Mouse (Mus musculus): ENCODE data around the gene Gm9918. TPM values are rescaled to one million over a fixed set of nuclear protein-coding genes. Genes with fewer than 3 reads are reported as not detected.
"Not testable (repeated sequence)": the region's sequence is repeated elsewhere in the genome, so short reads cannot be mapped to it uniquely, and the experiment has no call there.

The Gm9918 gene
- 0.07 TPM in 1 of 2 replicates, not detected in the other for polyA plus RNA-seq (2014; fragmentation: Nextera tagmentation; extraction: Ambion mirVana)

- H3K27ac ChIP-seq (ENCODE audit: low read depth, low read length), result no peak within 1 kb of the TSS
- H3K36me3 ChIP-seq (ENCODE audit: control insufficient read depth, insufficient read depth, low read length), result no peaks in the 10 kb centered on the region
- H3K9me3 ChIP-seq (replicated peaks; ENCODE audit: control insufficient read depth, low read length), result no peaks in the 10 kb centered on the region
- peaks cover 19% of the 10 kb centered on the region for H3K27me3 ChIP-seq (ENCODE audit: control insufficient read depth, insufficient read depth, low read length)
- peak within 1 kb of the TSS; percentile 63 for H3K4me2 ChIP-seq
- peak within 1 kb of the TSS; percentile 29 for H3K4me3 ChIP-seq (ENCODE audit: low read depth, low read length)
- H3K9ac ChIP-seq (ENCODE audit: low read depth, low read length), result peak within 1 kb of the TSS; percentile 58; the same call in 1 of the 2 replicates
- H3K4me1 ChIP-seq (ENCODE audit: control insufficient read depth, insufficient read depth, low read length), result peaks cover 9% of the 10 kb centered on the region
- no peak for ATAC-seq (replicated peaks; ENCODE audit: insufficient number of reproducible peaks, low FRiP score, low TSS enrichment)
- 5% methylated on average over 21 of the region's 21 CpGs for WGBS (ENCODE audit: insufficient replicate concordance)
Observed at GRCm38 (mm10) chr15:102270274-102270960, at the start of gene Gm9918. Gene Gm9918, plus strand, starts transcription at chr15:102270563.

DNA sequence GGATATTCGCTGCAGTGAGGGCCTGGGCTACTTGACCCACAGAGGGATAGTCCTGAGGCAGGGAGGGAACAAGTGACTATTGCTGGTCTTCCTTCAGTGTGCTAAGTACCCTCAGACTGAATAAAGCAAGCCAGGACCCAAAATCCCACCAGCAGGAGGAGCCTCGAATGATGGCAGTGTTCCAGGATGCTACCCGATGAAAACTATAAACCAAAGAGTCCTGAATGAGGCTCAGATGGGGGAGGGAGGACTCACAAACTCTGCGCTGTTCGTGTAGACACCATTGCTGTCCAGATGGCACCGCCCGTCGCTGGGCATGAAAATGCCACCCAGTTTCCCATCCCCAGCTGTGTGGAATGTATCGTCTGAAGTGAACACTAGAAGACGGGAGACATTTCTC is 48.0 kb upstream of the Gm9918 start:
- Histone ChIP-seq H3K9ac (ENCODE audit: low read depth, low read length) (no peak overlapping the region), H3K9me3 (replicated peaks; ENCODE audit: control insufficient read depth, low read length) (no peaks in the 10 kb centered on the region), H3K36me3 (ENCODE audit: control insufficient read depth, insufficient read depth, low read length) (no peaks in the 10 kb centered on the region), H3K4me2 (no peak overlapping the region), H3K4me1 (ENCODE audit: control insufficient read depth, insufficient read depth, low read length) (peaks cover 4% of the 10 kb centered on the region; the same call in 1 of the 2 replicates), H3K27ac (ENCODE audit: low read depth, low read length) (no peak overlapping the region), H3K4me3 (ENCODE audit: low read depth, low read length) (no peak overlapping the region), H3K27me3 (ENCODE audit: control insufficient read depth, insufficient read depth, low read length) (peaks cover 24% of the 10 kb centered on the region)
- no peak for ATAC-seq (replicated peaks; ENCODE audit: insufficient number of reproducible peaks, low FRiP score, low TSS enrichment)
- WGBS (ENCODE audit: insufficient replicate concordance), result 62% methylated on average over 10 of the region's 10 CpGs

GRCm38 (mm10) chr15:102224186-102224991 is 46.0 kb upstream of the Gm9918 start:
- peak overlapping the region; percentile 97 for H3K4me2 ChIP-seq
- H3K27ac ChIP-seq (ENCODE audit: low read depth, low read length), result no peak overlapping the region
- peaks cover 24% of the 10 kb centered on the region for H3K27me3 ChIP-seq (ENCODE audit: control insufficient read depth, insufficient read depth, low read length)
- no peaks in the 10 kb centered on the region for H3K9me3 ChIP-seq (replicated peaks; ENCODE audit: control insufficient read depth, low read length)
- peak overlapping the region; percentile 67 for H3K9ac ChIP-seq (ENCODE audit: low read depth, low read length)
- ATAC-seq (replicated peaks; ENCODE audit: insufficient number of reproducible peaks, low FRiP score, low TSS enrichment), result peak; percentile 67; the same call in 1 of the 2 replicates
- WGBS (ENCODE audit: insufficient replicate concordance), result 4% methylated on average over 43 of the region's 43 CpGs
- peaks cover 4% of the 10 kb centered on the region; the same call in 1 of the 2 replicates for H3K4me1 ChIP-seq (ENCODE audit: control insufficient read depth, insufficient read depth, low read length)
- peak overlapping the region; percentile 47 for H3K4me3 ChIP-seq (ENCODE audit: low read depth, low read length)
- H3K36me3 ChIP-seq (ENCODE audit: control insufficient read depth, insufficient read depth, low read length), result no peaks in the 10 kb centered on the region

DNA sequence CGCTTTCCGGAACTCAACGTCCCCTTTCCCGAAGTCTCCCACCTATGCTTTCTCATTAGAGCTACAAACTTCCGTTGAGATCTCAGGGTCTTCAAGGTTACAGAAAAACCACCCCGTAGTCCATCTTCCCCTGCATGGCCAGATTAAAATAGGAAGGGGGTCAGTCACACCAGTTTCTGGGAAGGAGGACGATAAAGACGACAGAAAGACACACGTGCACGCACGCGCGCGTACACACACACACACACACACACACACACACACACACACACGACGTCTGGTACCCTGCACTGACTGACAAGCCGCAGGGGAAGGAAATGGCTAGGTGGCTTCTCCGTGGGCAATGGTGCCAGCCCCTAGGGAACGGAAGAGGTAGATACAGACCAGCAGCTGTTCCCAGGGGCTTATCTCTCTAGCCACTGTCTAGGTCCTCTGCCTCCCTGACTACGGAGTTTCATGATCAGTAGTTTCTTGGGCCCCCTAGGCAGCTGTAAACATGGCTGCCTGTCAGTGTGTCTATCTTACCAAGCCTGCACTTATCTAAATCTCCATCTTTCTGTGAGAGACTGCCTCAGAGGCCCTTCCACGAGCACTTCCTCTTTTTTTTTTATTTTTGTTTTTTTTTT is 45.3 kb upstream of the Gm9918 start:
- Histone ChIP-seq H3K9ac (ENCODE audit: low read depth, low read length) (peak overlapping the region; percentile 67), H3K9me3 (replicated peaks; ENCODE audit: control insufficient read depth, low read length) (no peaks in the 10 kb centered on the region), H3K4me2 (peak overlapping the region; percentile 97), H3K4me3 (ENCODE audit: low read depth, low read length) (peak overlapping the region; percentile 47), H3K36me3 (ENCODE audit: control insufficient read depth, insufficient read depth, low read length) (no peaks in the 10 kb centered on the region), H3K27me3 (ENCODE audit: control insufficient read depth, insufficient read depth, low read length) (peaks cover 24% of the 10 kb centered on the region), H3K27ac (ENCODE audit: low read depth, low read length) (no peak overlapping the region), H3K4me1 (ENCODE audit: control insufficient read depth, insufficient read depth, low read length) (peaks cover 4% of the 10 kb centered on the region; the same call in 1 of the 2 replicates)
- ATAC-seq (replicated peaks; ENCODE audit: insufficient number of reproducible peaks, low FRiP score, low TSS enrichment), result no peak
- WGBS (ENCODE audit: insufficient replicate concordance), result 12% methylated on average over 21 of the region's 21 CpGs

- H3K9me3 ChIP-seq (replicated peaks; ENCODE audit: control insufficient read depth, low read length); H3K9ac ChIP-seq (ENCODE audit: low read depth, low read length); H3K27ac ChIP-seq (ENCODE audit: low read depth, low read length); H3K4me1 ChIP-seq (ENCODE audit: control insufficient read depth, insufficient read depth, low read length); H3K4me2 ChIP-seq; H3K36me3 ChIP-seq (ENCODE audit: control insufficient read depth, insufficient read depth, low read length); ATAC-seq (replicated peaks; ENCODE audit: insufficient number of reproducible peaks, low FRiP score, low TSS enrichment); H3K4me3 ChIP-seq (ENCODE audit: low read depth, low read length): not testable (repeated sequence)
- H3K27me3 ChIP-seq (ENCODE audit: control insufficient read depth, insufficient read depth, low read length), result peaks cover 24% of the 10 kb centered on the region
- WGBS (ENCODE audit: insufficient replicate concordance), result 60% methylated on average over 6 of the region's 6 CpGs
Observed at GRCm38 (mm10) chr15:102225619-102226018, 44.7 kb upstream of the Gm9918 start.

GRCm38 (mm10) chr15:102230408-102231321 is 39.7 kb upstream of the Gm9918 start:
- Histone ChIP-seq H3K4me2 (no peak overlapping the region), H3K27me3 (ENCODE audit: control insufficient read depth, insufficient read depth, low read length) (0 out of 2 replicates have a peak, but pooled peaks cover 2% of the 10 kb centered on the region), H3K9me3 (replicated peaks; ENCODE audit: control insufficient read depth, low read length) (no peaks in the 10 kb centered on the region), H3K9ac (ENCODE audit: low read depth, low read length) (no peak overlapping the region), H3K36me3 (ENCODE audit: control insufficient read depth, insufficient read depth, low read length) (no peaks in the 10 kb centered on the region), H3K4me1 (ENCODE audit: control insufficient read depth, insufficient read depth, low read length) (peaks cover 8% of the 10 kb centered on the region), H3K4me3 (ENCODE audit: low read depth, low read length) (no peak overlapping the region), H3K27ac (ENCODE audit: low read depth, low read length) (no peak overlapping the region)
- WGBS (ENCODE audit: insufficient replicate concordance), result 75% methylated on average over 17 of the region's 17 CpGs
- ATAC-seq (replicated peaks; ENCODE audit: insufficient number of reproducible peaks, low FRiP score, low TSS enrichment), result no peak

DNA sequence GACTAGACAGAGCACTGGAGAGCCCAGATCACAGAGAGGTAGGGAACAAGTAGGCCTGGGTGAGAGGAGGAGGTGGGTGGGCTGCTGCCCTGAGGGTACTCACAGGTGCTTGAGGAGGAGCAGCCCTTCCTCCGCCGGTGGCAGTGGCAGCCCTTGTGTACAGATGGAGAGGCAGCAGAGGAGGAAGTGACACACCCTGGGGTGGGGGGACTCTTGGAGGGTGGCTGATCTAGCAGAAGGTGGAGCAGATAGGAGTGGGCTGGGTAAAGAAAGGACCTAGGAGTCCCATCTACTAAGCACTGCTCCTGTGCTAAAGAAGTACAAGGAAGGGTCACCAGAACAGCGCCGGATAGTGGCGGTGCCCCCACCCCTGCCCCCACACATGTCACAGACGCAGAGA is 38.6 kb upstream of the Gm9918 start, which contains the start of gene Itgb7:
Itgb7 (minus strand) TSS at position 197 of the 400 bp plus-strand sequence.
- H3K4me1 ChIP-seq (ENCODE audit: control insufficient read depth, insufficient read depth, low read length), result peaks cover 11% of the 10 kb centered on the region
- 0 out of 2 replicates have a peak, but pooled peaks cover 2% of the 10 kb centered on the region for H3K27me3 ChIP-seq (ENCODE audit: control insufficient read depth, insufficient read depth, low read length)
- H3K4me3 ChIP-seq (ENCODE audit: low read depth, low read length), result no peak within 1 kb of the TSS
- ATAC-seq (replicated peaks; ENCODE audit: insufficient number of reproducible peaks, low FRiP score, low TSS enrichment), result peak; percentile 25; the same call in 1 of the 2 replicates
- H3K9me3 ChIP-seq (replicated peaks; ENCODE audit: control insufficient read depth, low read length), result no peaks in the 10 kb centered on the region
- H3K36me3 ChIP-seq (ENCODE audit: control insufficient read depth, insufficient read depth, low read length), result no peaks in the 10 kb centered on the region
- H3K9ac ChIP-seq (ENCODE audit: low read depth, low read length), result 0 out of 2 replicates have a peak within 1 kb of the TSS, but pooled peaks have one; percentile 49
- H3K27ac ChIP-seq (ENCODE audit: low read depth, low read length), result 0 out of 2 replicates have a peak within 1 kb of the TSS, but pooled peaks have one; percentile 15
- no peak within 1 kb of the TSS for H3K4me2 ChIP-seq
- WGBS (ENCODE audit: insufficient replicate concordance), result 21% methylated on average over 6 of the region's 6 CpGs

Data from heart, embryonic 11.5 days (tissue).